Mouse (Mus musculus): ENCODE results near the gene Rab3d.

Gene Rab3d

DNA sequence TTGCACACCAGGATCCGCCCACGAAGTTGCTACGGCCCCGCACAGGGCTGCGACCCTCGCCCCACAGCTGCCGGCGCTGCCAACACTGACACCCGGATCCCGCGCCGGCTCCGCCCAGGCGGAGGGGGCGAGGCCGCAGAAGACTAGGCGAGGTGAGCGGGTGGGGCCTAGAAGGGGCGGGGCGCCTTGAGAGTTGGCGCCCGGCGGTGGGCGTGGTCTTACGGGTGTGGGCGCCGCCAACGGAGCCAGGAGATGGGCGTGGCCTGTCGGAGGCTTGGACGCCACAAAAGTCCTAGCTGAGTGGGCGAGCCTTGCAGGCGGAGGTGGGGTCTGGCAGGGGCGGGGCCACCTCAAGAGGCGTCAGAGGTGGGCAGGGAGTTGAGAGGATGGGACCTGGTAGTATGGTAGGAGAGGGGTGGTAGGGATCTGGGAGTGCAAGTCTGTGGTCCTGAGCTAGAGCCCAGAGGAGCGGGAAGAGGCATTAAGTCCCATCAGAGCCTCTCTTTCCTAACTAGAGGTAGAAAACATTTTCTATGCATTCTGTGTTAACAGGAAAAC is at the start of gene Rab3d:
Rab3d (minus strand) TSS at position 158 of the 558 bp plus-strand sequence.
- peak; percentile 85 to 89 for DNase-seq (ENCODE audit: low spot score in 2 of 2)

DNA sequence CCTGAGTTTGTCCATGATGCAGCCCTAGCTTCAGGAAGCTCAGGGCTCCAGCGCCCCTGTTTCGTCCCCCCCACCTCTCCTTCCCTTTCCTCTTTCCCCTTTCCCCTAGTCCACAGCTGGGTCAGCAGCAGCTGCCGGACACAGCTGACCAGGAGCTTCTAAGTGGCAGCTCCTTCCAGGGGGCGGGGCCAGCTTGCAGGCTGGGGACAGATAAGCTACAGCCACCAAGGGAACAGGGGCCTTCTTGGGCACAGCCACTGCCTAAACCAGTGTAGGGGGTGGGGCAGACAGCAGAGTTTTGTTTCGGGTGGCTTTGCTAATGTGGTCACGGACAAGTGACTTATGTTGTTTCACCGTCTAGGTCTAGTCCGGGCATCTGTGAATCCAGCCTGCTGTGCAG is 45.4 kb upstream of the Rab3d start, which contains the start of gene Epor:
Epor (minus strand) TSS at position 90 of the 400 bp plus-strand sequence.
- DNase-seq (ENCODE audit: low spot score in 2 of 2), result no peak

DNA sequence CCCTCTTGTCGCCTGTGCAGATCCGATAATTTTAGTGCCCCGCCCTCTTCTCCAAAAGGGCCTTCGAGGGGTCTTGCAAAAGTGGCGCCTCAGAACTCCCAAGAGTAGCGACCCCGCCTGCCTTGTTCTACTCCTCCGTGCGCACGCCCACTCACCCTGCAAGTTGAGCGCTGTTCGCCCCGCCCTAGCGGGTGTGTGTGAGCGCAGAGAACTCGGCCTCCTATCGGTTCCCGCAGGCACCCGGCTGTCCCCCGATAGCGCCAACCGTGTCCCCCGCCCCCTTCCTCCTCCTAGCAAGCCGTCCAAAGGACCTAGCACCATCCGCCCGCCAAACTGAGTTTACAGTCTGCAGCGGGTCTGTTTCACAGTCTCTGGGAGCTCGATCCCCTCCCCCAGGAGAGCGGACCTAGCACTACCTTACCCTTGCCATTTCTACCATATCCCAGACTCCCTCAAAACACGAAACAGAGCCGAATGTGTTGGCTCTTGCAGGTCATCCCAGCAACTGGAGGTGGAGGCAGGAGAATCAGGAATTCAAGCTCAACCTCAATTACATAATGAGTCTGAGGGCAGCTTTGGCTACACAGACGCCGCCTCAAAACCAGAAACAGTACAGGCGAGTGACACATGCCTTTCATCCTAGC is 44.5 kb upstream of the Rab3d start:
- DNase-seq (ENCODE audit: low spot score in 2 of 2), result peak in 1 of 2 experiments; percentile 74

DNA sequence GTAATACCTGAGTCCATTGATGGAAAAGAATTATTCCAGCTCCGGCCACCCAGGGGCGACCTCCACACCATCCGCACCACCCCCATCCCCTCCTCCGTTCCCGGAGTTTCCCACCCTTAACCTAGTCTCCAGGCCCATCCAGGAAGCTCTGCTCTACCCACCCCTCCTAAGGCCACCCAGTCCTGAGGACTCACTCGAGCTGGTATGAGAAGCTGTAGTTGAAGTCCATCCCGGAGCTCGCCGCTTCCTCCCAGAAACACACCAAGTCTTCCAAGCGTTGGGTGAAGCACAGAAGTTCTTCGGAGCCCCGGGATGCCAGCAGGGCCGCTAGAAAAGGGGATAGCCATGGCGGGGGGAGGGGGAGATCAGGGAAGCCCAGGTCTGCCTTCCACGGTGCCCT is 44.0 kb upstream of the Rab3d start:
- DNase-seq (ENCODE audit: low spot score in 2 of 2), result no peak

DNA sequence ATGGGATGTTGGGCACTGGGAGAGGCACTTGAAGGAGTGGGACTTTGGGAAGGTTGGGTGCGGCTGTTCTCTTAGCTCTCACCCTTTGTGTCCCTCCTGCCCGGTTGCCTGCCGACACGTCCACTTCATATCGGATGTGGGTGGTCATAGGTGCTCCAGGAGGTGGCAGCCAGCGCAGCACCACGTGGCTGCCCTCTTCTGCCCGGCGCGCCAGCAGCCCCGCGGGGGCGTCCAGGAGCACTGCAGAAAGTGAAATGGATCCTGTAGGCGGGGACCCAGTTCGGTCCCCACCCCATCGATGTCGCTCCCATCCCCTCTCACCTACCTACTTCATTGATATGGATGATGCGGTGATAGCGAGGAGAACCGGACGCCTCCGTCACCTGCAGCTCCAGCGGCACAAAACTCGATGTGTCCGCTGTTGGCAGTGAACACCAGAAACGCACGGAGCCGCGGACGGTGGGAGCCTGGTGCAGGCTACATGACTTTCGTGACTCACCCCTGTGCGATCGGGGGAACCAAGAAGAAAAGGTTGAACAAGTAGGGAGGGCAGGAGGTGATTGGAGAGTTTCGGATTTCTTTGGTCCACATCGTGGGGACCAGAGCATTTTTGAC is 43.5 kb upstream of the Rab3d start:
- DNase-seq (ENCODE audit: low spot score in 2 of 2), result no peak

DNA sequence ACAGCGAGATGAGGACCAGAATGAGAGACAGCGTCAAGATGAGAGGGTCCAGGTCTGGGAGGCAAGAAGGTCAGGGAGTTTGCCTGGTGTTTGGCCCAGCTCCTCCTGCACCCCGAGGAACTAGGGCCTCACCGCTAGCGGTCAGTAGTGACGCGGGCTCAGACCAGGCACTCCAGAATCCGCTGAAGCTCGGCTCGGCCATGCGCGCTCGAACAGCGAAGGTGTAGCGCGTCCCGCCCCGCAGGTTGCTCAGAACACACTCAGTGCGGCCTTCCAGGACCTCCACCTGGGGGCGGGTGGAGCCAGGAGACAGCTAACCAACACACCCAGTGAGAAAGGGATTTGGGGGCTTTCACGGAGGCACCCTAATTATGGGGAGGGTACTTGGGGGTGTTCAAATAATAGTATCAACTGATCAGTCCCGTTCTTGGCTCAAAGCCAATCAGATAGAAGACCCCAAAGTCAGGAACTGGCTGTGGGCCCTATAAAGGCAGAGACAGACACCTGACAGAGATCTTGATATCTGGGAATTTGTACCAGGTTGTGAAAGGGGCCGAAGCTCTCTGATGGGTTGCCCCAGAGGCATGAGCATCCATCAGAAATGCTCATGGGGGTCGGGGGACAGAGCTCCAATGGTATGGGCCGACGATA is 42.7 kb upstream of the Rab3d start:
- no peak for DNase-seq (ENCODE audit: low spot score in 2 of 2)

DNA sequence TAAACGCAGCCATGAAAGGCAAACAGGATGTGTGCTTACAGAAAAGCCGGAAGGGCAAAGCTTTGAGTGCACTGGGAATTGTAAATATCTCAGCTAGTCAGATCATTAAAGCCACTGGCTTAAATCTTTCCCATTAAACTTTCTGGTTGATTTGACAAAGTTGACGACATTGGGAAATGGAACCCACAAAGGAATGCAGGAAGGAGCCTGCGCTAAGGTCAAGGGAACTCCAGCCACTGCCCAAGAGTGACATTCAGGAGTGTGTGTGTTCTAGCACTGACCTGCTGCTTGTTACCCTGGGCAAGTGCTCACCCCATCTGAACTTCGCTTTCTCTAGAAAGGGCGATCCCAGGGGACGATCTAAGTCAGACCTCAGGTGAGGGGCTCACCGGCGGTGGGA is 42.1 kb upstream of the Rab3d start:
- DNase-seq (ENCODE audit: low spot score in 2 of 2), result no peak

DNA sequence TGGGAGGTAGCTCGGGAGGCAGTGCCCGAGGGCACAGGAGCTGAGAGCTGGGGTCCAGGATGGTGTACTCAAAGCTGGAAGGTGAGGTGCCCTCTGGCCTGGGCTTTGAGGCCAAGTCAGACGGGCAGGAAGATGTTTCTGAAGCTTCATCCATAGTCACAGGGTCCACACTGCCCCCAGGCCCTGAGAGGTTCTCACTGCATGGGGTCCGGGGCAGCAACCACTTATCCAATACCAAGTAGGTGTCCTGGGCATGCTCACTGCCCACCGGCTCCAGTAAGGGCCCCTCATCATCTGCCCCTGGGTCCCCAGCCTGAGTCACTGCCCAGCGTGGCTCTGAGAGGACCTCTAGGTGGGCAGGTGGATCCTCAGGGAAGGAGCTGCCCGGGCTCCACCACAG is 41.3 kb upstream of the Rab3d start:
- DNase-seq (ENCODE audit: low spot score in 2 of 2), result no peak

DNA sequence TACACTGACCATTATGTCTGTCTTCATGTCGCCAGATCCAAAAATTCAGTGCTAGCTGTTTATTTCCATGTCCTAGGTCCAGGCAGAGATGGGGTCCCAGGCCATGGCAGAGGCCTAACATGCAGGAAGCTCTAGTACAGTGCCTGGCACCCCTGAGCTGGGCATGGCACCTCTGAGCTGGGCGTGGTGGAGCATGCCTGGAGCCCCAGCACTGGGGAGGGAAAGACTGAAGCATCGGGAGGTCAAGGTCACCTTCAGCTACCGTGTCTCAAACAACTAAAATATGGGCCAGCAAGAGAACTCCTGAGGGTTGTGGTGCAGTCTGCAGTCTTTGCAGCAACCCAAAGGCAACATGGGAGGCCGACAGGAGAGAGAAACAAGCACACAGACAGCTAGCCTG is 40.4 kb upstream of the Rab3d start:
- no peak for DNase-seq (ENCODE audit: low spot score in 2 of 2)

DNA sequence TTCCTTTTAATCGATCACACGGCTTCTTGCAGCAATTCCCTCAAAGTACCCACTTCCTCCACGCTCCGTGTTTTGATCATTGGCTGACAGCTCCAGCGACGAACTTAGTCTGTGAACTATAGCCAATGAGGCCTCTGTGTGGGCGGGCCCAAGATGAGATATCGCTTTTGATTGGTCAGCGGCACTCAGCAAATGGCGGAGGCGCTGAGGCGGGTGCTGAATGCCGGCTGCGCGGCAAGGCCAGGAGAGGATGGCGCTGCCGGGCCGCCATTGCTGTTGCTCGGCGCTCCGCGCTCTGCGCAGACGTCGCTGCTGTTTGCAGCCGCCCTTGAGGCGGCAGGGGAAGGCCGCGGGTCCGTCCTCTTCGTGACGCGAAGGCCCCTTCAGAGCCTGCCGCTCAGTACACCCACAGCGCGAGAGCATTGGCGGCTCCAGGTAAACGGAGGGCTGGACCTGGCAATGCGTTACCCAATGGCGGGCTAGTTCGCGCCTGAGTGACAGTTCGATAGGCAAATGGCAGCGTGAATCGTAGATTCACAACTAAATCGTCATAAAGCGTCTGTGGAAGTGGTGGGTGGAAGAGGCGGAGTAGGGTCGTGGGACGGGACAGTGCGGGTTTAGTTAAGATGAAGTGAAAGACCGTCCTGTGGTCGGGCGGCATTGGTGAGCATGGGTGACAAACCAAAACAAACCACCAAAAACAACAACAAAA is 37.7 kb upstream of the Rab3d start, which contains the start of gene Swsap1:
Swsap1 (plus strand) TSS at position 186 of the 712 bp plus-strand sequence.
- peak; percentile 97 to 99 for DNase-seq (ENCODE audit: low spot score in 2 of 2)

DNA sequence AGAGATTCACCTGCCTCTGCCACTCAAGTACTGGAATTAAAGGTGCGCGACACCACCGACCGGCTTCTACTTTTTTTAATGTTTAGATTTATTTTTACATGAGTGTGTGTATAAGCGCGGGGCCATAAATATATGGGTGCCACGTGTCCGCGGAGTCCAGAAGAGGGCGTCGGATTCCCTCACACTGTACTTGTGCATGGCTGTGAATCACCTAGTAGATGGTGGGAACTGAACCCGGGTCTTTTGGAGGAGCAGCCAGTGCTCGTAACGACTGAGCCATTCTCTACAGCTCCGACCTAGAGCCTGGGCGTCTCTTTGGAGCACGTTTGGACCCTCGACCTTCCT is 37.2 kb upstream of the Rab3d start:
- no peak for DNase-seq (ENCODE audit: low spot score in 2 of 2)

DNA sequence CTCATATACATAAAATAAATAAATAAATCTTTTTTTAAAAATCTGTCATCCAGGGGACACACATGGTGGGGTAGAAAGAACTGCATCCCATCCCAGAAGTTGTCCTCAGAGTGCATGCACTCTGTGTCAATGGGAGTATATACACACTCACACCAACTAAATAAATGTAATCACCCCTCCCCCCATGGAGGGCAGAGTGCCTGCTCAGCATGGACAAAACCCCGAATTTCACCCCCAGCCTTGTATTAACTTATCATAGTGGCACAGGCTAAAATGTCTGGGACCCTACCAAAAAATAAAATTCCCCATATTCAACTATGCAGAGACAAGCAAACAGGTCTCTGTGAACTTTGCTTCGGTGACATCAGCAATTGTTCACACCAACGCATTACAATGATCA is 36.6 kb upstream of the Rab3d start:
- no peak for DNase-seq (ENCODE audit: low spot score in 2 of 2)

DNA sequence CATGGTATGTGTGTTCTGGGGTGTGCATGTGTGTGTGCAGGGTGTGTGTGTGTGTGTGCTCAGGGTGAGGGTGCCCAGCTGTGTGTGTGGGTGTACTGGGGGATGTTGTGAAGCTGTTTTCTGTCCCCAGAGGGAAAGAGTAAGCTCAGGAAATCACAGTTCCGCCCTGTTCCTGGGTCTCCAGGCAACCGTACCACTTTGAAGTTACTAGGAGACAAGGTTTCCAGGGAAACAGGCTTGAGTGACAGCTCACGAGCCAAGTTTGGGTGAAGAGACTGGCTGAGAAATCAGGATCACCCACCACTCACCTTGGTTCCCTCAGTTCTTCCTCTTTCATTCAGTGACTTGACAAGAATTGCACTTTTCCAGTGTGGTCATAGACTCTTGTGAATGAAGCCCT is 35.6 kb upstream of the Rab3d start:
- peak; percentile 62 to 78 for DNase-seq (ENCODE audit: low spot score in 2 of 2)

DNA sequence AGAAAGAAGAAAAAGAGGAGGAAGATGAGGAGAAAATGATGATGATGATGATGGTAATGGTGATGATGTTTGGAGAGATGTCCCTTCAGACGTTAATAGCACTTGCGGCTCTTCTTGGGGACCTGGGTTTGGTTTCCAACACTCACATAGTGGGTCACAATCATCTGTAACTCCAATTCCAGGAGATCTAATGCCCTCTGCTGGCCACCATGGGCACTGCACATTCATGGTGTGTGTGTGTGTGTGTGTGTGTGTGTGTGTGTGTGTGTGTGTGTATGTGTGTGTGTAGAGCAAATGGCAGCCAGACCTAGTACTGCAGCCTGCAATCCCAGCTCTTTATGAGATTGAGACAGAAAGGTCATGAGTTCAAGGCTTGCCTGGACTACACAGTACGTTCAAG is 34.0 kb upstream of the Rab3d start:
- DNase-seq (ENCODE audit: low spot score in 2 of 2), result no peak

DNA sequence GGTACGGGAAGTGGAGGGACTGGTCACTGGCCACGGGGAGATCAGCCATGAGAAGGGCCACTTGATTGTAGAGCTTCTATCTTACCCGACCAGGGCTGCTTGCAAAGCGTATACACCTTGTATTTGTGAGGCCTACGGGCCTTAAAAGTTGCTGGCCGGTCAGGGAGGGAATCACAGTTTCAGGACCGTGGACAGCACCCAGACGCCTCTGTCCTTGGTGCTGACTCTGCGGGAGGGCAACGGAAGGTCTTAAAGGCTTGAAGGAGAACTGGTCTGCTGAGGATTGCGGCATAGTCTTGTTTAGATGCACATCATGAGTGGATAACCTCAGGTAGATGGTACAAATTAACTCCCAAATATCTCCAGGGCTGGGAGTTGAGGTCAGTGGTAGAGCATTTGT is 32.3 kb upstream of the Rab3d start:
- DNase-seq (ENCODE audit: low spot score in 2 of 2), result no peak

DNA sequence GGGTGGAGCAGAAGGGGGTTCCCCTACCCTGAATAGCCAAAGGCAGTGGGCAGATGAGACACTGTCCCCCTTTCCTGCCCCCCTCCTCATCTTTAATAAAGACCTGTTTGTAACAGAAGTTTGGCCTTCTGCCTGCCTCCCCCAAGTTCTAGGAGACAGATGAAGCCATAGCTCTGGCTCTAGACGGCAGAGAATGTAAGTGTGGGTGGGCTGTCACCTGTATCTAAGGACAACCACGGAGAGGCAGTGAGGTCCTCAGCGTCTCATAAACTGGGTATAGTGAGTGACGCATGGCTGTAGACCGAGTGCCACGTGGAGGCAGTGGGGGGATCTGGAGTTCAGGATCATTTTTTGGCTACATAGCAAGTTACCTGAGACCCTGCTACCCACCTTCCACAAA is 30.8 kb upstream of the Rab3d start:
- no peak for DNase-seq (ENCODE audit: low spot score in 2 of 2)

DNA sequence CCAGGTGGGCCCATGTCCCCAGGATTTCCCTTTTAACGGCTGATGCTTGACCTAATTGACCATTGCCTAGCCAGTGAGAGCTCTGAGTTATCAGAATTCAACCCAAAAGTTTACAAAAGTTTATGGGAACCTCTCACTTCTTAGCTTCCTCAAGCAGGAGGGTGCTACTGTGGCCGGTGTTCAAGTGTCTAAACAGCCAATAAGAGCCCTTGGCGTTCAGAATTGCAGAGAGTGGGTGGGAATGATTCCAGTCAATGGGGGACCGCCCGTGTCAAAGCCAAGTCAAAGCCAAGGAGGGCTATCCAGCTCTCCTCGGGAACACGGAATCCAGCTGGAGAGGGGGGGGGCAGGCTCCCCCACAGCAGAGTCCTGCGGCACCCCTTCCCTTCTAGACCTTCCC is 30.2 kb upstream of the Rab3d start:
- no peak for DNase-seq (ENCODE audit: low spot score in 2 of 2)

DNA sequence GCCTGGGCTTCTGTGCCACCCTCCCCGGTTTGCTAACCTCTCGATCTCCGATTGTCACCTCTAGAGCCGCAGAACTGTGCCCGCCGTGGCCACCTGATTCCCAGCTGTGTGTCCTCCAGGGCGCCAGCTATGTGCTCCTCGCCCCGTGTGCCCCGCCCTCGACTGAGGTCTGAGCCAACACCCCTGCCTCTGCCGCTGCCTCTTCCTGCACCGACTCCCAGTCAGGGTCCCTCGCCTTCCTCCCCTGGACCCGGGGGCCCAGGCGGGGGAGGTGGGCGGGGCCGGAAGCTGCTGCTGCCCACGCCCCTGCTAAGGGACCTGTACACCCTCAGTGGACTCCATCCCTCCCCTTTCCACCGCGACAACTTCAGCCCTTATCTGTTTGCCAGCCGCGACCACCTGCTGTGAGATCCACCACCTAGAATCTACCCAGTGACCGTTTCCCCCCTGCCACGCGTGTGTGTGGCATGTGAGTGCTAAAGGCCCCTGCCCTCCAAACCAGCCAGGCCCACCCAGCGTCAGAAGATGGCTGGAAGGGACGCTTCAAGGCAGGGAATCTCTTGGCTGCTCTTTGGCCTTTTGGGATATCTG is 29.6 kb upstream of the Rab3d start:
- no peak for DNase-seq (ENCODE audit: low spot score in 2 of 2)

DNA sequence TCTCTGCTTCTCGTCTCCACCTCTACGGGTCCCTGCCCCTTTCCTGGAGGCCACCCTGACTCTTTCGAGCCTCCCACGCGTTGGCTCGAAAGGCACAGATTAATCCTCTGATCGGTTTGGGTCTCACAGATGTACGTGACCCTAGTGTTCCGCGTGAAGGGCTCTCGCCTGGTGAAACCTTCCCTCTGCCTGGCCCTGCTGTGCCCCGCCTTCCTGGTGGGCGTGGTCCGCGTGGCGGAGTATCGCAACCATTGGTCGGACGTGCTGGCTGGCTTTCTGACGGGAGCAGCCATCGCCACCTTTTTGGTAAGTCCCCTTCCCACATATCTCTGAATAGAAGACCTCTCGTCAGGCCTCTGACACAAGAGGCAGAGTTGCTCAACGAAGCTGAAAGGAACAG is 26.3 kb upstream of the Rab3d start:
- no peak for DNase-seq (ENCODE audit: low spot score in 2 of 2)

DNA sequence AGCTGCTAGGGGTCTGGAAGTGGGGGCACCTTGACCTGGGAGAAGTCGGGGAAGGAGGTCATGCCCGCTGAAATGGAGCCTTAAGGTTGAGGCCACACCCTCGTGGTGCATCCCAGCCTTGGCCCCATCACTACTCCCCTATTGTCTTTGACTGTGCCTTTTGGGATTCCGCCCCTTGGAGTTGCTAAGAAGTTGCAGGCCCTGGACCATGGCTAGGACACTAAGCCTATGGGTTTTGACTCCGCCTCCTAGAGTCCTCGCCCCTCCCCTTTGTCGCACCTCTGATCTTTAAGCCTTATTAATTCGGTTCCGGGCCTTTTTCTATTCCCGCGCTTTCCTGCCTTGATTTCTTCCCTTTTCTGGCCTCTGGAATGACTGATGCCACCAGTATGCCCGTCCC is 25.6 kb upstream of the Rab3d start:
- no peak for DNase-seq (ENCODE audit: low spot score in 2 of 2)

DNA sequence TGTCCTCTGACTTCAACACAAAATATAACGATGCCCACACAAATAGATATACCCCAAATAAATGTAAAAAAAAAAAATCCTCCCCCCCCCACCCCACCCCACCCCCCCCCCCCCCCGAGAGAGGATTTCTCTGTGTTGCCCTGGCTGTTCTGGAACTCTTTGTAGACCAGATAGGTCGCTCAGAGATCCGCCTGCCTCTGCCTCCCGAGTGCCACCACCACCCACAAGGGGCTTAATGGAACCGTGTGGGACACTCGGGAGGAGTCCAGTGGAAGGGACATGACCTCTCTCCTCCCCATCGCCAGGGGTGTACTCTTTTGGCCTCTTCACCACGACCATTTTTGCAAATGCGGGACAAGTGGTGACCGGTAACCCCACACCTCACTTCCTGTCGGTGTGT is 25.1 kb upstream of the Rab3d start:
- DNase-seq (ENCODE audit: low spot score in 2 of 2), result no peak

Measured in frontal cortex, postnatal 10 days (tissue).